Mouse (Mus musculus): ENCODE measurements at regions not wholly inside any gene's neighbourhood (a gene's known extent, or its start where the extent isn't known, plus 50 kb on each side); places are given as distances from the start of the nearest gene placed in this dataset.
"Not testable (repeated sequence)": the region's sequence is repeated elsewhere in the genome, so short reads cannot be mapped to it uniquely, and the experiment has no call there.

DNA sequence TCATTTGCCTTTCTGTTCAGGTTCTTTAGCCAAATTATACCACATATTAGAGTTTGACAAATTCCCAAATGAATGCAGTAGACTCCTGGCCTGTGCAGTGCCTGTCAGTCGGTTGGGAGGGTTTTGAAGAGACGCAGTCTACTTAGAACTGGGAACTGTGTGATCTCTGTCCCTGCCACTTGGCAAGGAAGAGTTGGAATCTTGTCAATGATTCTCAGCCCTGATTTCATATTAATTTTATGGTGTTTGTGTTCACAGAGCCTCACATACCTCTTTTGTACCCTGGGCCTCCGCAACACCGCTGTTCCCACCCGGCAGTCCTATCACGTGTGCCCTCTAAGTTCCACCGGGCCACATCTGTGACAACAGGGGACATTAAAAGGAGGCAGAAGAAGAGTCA is 149.8 kb upstream of the Ddhd1 start:
- DNase-seq, result no peak

DNA sequence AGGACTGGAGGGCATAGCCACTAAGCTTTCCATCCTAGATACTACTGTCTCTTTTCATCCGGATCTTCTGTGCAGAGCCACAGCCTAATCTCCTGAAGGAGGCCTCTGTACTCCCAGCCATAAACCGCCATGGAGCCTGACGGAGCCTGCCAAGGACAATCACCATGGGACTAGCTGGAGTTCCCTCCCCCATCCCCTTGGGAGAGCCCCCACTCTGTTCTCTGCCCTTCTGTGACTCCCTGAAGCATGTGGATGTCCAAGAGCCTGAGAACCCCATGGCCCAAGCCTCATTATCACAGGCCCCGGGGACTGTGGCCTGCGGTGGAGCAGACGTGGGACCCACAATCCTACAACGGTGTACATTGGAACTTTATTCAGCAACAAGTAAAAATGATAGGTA is 151.5 kb upstream of the Ddhd1 start:
- DNase-seq, result no peak

DNA sequence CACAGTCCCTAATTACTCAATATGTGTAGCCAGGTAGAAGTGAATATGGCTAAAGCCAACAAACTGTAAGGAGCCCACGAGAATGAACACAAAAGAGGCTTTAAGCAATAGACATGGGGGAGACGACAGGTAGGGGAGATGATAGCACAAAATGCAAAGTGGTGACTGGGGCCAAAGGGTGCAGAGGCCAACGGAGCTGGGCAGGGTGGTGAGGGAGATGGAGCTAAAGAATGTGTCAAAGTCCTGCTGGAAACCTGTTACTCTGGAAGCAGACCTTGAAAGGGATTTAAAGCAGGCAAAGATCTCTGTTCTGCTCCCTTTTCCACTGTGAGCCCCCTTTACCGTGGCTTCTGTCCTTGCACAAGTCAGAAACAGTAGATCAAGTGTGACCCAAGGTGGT is 152.2 kb upstream of the Ddhd1 start:
- no peak for DNase-seq

DNA sequence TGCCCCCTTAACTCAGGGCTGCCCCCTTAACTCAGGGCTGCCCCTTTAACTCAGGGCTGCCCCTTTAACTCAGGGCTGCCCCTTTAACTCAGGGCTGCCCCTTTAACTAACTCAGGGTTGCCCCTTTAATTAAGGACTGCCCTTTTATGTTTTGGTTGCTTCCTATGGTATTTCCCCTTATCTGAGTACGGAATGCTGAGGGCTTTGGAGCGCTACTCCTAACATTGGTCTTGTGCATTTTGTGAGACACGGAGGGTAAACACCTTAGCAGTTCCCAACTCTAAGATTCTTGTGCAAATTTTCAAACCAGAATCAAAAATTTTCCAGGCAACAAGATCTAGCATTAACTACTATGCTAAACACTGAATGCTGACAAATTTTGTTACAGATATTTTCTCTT is 152.7 kb upstream of the Ddhd1 start:
- no peak for DNase-seq

DNA sequence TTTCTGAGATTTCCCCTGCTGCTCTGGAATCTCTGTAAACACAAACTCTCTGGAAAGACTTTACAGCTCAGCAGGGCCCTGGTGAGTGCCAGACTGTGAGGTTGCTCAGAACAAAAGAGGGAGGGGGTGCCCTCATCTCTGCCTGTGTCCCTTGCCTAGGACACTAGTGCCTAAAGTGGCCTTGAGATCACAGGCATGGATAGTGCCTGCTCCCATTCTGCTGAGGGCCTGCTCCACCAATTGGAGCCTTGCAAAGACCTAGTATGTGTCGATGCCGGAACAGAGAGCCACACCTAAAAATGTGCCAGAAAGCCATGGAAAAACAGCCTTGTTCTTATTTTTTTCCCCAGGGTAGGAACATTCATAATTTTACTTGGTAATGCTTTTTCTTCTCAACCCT is 157.7 kb upstream of the Ddhd1 start:
- DNase-seq, result no peak

DNA sequence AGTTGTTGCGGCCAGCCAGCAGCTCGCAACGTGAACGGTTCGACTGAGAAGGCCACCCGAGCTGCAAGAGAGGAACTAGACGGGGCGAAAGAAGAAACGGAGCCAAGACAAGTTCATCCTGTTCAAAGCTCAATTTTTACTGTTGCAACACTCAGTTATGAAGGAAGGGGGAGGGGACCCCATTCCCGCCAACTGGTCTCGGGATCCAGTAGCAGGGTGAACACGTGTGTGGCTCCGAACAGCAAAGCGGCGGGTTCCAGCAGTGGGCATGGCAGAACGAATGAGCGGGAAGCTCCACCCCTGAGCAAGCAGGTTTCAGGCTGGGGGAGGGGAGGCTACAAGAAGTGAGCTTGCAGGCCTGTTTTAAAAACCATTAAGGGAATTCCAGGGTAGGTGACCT is 158.7 kb upstream of the Ddhd1 start:
- DNase-seq, result not testable (repeated sequence)

DNA sequence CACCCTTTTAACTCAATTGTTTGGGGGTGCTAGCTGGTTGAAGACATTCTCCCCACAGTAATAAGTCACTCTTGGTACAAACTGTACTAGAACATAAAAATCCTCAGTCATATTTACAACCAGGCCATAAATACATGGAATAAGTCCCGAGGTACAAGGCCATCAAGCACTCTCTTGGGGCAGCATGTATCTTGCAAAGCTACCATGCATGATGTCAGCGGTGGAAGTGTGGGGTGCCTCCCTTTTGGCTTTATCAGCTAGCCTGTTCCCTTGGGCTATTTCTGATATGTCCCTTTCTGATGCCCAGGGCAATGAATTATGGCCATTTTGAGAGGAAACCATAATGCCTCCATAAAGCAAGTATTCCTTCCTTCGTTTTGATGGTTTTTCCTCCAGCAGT is 159.8 kb upstream of the Ddhd1 start:
- no peak for DNase-seq

DNA sequence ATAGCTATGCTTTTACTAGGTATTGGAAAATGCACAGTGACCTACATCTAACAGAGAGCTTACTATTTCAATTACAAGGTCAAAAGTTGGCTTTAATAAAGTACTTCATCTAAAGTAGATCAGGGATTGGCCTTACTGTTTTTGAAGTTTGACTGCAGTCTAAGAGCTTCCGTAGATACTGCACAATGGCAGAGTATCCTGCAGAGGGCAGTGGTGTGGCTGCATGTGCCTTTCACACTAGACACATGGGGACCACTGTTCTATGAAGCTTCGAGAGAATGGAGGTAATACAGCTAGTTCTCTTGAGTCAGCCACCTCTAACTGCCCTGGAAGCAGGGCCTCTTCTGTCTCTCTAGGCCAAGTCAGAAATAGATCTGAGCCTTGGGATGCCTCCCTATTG is 166.7 kb upstream of the Ddhd1 start:
- no peak for DNase-seq

DNA sequence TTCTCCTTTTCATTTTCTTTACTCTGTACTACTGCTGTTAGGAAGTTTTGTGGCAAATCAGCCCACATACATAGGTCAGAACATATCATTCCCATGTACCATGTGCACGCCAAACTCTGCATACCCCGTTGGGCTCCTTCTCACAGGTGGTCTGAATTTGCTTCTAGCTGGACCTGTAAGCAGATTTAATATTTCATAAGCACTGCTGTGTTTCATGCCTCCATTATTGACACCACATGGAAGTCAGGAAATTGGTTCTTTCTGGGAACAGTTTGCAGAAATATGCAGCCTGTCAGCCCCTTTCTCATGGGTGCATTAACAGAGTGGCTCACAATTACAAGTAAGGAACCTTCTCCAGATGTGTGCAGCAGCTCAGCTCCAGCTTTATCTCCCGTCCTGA is 168.1 kb upstream of the Ddhd1 start:
- DNase-seq, result no peak

DNA sequence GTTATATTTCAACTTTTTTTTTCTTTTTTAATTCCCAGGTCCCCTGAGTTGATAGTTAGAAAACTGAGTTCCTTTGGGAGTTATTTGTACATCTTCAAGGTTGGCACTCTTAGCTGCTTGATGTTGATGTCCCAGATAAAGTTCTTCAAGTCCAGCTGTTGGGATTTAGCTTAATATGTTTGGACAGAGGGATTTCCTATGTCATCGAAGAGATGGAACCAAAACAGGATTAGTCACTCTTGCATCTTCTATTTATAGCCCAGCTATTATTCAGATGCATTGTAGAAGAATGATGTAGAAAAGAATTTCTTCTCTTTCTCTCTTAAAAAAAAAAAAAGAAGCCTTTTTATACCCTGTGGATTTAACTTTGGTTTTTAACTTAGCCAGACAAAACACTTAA is 169.2 kb upstream of the Ddhd1 start:
- DNase-seq, result no peak

DNA sequence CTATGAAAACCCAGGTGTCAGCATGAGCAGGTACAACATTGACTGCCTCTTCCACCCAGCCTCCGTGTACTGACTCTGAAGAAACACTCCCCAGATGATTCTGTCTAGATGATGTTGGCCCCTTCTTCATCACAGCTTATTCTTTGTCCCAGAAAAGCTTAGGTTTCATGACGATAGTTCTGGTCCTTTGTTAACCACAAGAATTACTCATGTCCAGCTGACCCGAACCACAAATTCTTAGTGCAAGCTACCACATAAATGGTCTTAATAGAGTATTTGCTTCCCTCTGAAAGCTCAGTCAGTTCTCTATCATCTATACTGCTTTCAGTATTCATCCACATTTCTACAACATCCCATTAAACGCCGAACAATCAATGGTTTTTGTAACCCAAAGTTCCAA is 172.5 kb upstream of the Ddhd1 start:
- DNase-seq, result no peak

DNA sequence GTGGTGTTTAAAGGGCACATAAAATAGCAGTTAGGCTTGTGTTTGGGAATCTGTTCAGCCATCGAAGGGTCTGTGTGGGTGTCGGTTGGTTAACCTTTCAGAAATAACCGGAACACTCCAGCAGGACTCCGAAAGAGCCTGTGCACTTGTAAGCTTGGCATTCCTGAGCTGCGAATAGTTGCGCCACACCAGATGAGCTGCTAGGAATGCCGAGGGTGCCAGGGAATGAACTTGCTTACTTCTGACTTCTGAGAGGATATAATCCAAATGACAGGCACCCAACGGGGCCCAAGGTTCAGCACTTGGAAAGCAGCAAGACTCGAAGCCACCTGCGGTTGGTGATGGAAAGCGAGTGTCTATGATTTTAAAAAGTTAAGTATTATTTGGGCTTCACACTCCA is 179.1 kb upstream of the Ddhd1 start:
- no peak for DNase-seq

DNA sequence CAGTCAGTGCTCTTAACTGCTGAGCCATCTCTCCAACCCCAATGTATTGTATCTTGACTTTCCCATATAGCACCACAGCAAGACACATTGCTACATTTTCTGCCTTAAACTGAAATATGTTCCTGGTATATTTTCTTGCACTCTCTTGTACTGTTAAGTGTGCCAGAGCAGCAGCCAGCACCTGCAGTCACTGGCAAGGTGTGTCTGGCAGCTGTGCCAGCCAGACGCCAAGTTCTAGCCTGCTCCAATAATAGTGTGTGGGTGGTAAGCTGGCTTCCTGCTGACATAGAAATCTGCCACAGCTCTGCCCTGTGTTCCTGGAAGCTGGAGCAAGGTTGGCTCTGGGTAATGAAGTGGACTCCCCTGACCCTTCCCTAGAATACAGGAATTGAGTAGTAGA is 185.9 kb upstream of the Ddhd1 start:
- DNase-seq, result no peak

DNA sequence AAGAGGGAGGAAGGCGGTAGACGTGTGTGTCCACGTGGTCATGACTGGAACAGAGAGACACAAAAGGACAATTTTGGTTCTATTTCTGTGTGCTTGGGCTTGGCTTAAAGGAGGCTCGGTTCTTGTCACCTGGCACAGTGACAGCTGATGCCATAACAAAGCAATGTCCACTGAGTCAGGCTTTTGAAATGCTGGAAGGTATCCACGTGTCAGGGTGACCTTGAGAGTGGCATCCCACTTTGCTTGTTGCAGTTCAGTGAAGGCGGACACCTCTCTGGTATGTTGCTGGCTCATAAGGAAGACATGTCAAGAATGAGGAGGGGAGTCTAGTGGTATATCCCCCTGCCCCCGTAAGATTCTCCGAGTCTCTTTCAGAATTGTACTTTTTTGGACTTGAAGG is 192.6 kb upstream of the Ddhd1 start:
- no peak for DNase-seq

DNA sequence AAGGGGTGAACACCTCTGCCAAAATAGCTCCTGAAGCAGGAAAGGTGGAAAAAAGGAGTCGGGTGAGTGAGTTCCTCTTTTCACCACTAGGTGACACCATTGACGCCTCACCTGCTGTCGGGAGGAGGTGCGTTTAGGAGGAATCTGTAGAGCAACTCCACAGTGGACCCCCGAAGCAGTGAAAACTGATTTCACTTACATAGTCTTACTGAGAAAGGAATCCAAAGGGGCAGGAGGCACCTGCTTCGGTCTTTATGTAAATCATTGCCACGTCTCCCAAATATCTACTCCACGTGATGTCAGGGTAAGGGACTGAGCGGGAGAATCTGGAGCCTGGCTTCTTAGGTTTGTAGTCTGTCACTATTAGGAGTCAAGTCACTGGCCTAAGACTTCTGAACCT is 220.5 kb upstream of the Ddhd1 start:
- DNase-seq, result no peak

DNA sequence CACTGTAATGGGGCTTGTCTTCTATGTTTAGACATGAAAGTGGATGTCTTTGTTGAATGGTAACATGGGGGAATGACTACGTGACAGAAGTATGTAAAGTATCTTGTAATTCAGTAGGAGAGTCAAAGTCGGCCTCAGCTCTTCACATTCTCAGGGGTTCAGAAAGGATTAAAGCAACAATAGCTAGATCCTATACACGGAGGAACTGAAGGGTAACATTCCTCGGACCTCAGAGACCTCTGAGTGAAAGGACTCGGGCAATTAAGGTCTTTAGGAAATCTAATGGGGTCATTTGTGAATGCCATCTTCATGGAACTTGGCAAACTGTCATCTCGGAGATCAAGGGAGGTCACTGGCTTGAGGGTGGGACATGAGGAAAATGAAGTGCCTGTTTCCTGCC is 262.8 kb upstream of the Ddhd1 start:
- no peak for DNase-seq

DNA sequence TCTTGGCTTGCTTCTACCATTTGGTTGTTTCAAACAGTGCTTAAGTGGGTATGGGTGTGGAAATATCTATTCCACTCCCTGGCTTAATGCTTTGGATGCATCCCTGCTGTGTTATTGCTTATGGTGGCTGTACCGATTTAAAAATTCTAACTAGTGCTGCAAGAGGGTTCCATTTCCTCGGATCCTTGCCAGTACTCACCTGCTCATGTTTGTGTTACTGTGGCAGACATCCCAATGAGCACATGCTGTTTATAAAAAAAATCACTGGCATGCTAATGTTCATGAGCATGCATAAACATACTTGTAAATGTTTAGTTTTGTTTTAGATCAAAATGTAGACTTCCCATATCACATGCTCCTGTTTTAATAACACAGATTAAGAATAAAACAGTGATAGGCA is 285.6 kb upstream of the Ddhd1 start:
- no peak for DNase-seq

DNA sequence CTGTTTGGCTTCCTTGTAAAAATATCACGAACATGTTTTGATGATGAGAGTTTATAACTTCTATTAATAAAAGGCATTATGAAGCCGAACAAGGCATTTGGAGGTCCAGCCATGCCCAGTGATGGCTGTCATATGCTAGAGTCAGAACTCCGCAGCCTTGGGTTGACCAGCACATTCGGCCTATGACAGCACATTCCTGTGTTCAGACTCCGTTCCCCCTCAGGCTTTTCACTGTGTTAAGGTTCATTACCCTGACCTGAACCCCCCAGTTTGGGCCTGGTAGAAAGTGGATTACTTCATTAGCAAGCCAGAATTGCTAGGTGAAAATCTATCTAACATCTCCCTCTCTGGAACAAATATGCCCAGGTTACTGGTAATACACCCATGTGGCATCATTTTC is 286.2 kb upstream of the Ddhd1 start:
- no peak for DNase-seq

DNA sequence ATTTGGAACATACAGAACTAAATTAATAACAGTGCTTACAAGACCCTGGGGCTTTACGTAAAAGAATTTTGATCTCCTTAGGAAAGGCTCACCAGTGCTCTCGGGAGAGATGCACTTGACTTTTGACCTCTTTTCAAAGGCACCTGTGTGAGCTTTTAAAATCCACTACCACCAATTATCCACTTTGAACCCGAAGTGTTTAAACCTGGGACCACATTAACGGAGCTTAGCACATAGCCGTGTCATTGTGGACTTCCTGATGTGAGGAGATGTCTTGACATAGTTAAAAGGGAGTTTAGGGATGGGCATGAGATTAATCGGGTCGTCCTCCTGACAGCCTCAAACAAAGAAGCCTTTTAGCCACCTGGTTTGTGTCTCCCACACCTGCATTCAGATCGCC is 286.6 kb upstream of the Ddhd1 start:
- no peak for DNase-seq

DNA sequence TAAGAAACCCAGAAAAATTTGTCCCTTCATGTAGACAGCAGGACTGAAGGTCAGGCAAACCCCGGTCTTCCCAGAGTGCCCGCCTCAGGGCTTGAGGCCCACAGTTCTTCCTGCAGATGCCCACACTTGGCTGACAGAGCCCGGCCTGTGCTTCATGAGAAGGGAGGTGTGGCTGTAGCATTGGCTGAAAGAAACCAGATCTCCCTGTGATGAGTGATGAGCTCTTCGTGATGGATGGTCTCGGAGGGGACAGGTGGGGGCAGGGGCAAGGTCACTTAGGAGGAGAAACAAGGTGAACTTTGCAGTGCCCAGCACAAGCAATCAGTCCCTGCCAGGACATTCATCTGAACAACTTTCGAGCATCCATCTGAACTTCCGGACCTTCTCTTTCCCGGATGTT is 298.7 kb upstream of the Ddhd1 start:
- DNase-seq, result no peak

DNA sequence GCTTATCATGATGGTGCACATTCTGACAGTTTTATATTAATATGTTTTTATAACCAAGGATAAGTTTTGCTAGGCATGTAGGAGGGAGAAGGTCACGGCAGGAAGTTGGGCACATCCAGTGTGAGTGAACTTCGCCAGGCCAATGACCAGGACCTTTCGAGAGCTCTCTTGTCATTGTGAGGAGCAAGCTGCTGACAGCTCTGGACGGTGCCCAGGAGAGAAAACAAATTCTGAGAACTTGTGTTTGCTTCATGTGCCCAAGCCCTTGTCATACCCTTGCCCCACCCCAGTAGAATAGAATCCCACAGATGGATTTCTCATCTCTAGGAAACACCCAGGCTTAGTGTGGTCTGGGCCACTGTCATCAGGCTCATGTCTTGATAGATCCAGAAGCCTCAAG is 304.5 kb upstream of the Ddhd1 start:
- no peak for DNase-seq

DNA sequence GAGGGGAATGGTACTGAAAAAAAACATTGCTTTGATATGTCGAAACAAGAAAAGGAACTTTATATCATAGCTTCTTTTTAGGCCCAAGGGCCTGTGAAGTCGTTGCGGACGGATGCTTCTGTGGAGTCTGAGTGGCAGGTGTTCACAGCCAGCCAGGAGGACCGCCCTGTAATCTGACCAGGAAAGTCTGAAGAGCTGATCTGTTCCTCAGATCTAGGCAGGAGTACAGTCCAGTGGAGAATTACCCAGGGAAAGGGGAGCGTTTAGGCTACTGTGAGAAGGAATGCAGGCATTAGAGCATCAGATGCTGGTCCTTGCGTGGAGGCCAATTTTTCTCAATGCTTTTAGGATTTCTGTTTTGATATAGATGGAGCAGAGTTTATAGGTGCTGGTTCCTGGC is 306.1 kb upstream of the Ddhd1 start:
- DNase-seq, result no peak

DNA sequence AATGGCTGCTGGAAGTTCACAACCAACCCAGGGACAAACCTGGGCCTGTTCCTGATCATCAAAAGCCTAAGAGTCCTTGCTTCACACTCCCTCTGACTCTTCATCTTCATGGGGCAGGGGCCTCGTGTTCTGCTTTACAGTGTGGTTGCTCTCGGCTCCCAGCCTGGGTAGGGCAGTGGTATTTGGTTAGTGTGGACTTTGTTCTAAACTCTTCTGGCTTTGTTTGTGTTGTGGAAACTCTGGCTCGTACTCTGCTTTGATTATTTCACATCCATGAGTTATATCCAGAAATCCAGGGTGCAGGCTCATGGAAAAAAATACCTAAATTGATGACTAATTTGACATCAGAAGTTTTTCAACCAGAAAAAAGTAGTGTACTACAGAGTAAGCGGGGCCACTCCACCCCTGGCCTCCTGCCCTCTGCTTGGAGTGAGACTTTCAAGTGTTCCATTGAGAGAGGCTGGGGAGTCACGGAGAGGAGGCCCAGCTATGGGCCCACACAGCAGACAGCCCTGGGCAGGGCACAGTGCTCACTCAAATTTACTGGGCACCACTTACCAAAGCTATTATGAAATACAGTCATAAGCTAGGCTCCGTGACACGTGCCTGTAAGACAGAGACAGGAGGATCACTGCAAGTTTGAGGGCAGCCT is 325.4 kb upstream of the Ddhd1 start:
- DNase-seq, result no peak

DNA sequence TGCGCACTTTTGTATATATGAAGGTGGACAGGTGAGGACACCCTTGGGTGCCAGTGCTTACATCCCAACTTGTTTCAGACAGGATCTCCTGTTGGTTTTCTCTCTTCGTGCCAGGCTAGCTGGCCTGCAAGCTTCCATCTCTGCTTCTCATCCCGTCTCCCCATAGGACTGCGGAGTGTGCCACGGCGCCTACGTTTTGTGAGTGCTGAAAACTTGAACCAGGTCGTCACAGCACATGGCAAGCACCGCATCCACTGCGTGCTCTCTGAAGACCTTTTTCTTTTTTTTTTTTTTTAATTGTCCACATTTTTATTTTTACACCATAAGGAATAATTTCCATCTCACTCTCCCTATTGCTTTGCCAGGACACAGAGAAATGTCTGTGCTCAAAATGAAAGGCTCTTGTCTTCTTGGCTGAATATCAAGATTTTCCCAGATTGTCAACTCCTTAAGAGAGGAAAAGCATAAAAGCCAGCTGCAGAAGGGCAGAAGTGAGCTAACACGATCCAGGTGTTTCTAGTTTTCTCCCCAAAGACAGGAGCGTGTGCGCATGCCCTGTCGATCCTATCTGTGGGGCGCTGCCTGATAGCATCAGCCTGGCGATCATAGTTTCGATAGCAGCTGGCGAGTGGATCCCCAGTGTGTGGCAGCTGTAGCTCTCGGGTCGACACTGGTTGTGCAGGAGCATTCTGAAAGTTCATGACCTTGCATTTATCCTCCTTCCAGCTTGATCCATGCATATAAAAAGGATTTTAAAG is 326.4 kb upstream of the Ddhd1 start:
- DNase-seq, result no peak
